Comparison of ENCODE assay signal across 22 mouse cellular contexts in the genomic region with DNA sequence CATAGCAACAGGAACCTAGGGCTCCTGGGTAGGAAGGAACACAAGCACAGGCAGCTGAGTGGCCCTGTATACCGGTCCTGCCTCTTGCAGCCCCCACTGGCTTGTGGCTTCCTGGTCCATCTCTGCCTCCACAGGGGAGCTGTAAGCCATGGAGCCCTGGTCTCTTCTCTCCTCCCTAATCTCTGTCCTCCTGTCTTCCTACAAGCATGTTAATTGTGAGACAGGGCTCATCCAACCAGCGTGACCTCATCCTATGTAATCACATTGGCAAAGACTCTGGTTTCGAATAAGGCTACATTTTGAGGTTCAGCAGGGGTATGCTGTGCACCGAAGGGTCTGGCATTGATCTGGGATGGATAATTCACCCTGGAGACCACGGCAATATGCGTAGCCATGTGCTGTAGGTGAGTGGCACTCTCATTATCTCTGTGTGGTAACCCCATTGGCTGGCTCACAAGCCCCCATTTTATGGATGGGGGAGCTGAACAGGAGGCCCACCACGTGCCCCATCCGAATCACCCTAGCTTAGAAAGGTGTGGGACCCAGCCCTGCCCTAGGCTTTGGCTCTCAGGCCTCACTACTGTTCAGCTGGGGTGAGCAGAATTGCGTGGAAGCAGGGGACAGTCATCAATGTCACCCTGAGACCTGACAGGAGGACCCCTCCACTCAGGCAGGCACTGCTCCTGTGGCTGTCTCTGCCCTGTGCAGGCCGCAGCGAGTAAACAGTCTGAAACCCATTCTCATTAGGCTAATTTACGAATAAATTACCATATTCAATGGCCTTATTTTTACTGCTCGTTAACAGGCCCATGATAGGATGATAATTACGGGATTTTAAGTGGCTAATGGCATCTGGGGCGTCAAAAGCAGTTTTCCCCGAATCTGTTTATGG. TPM values are rescaled to one million over a fixed set of nuclear protein-coding genes. Genes with fewer than 3 reads are reported as not detected.
DNase-seq lines count a peak whose midpoint lies in the region; ATAC-seq lines count a peak whose summit lies in the region.
"Had no signal": no experiment of that assay in that cellular context is flagged by ENCODE, and none has a peak within 500 bp of the region (broad histone marks: within the 10 kb centered on the region; RNA-seq: fewer than 3 reads in every experiment).

No protein-coding gene starts in this region.

- no peaks in the 10 kb centered on the region for H3K36me3 ChIP-seq in embryonic facial prominence, embryonic 14.5 days (ENCODE audit: control insufficient read depth, insufficient read depth, low read length)
- no peaks in the 10 kb centered on the region for H3K36me3 ChIP-seq in embryonic facial prominence, embryonic 10.5 days (replicated peaks)
- peaks cover 14% of the 10 kb centered on the region for H3K36me3 ChIP-seq in hindbrain, embryonic 10.5 days
- no peaks in the 10 kb centered on the region for H3K36me3 ChIP-seq in midbrain, embryonic 11.5 days (ENCODE audit: control insufficient read depth, insufficient read depth, low read length)
- no peaks in the 10 kb centered on the region for H3K36me3 ChIP-seq in neural tube, embryonic 15.5 days
- H3K36me3 ChIP-seq: heart, embryonic 15.5 days; limb, embryonic 15.5 days had no signal

- peaks cover 11% of the 10 kb centered on the region for H3K4me1 ChIP-seq in embryonic facial prominence, embryonic 14.5 days (ENCODE audit: control insufficient read depth, insufficient read depth, low read length)
- H3K4me1 ChIP-seq in embryonic facial prominence, embryonic 10.5 days: peaks cover 29% of the 10 kb centered on the region
- H3K4me1 ChIP-seq in hindbrain, embryonic 10.5 days (replicated peaks): peaks cover 40% of the 10 kb centered on the region
- peaks cover 23% of the 10 kb centered on the region for H3K4me1 ChIP-seq in midbrain, embryonic 11.5 days (ENCODE audit: control insufficient read depth, insufficient read depth, low read length)
- peaks cover 31% of the 10 kb centered on the region for H3K4me1 ChIP-seq in neural tube, embryonic 15.5 days

- H3K9me3 ChIP-seq in embryonic facial prominence, embryonic 14.5 days (ENCODE audit: control insufficient read depth, low read length): no peaks in the 10 kb centered on the region
- no peaks in the 10 kb centered on the region for H3K9me3 ChIP-seq in embryonic facial prominence, embryonic 10.5 days
- no peaks in the 10 kb centered on the region for H3K9me3 ChIP-seq in hindbrain, embryonic 10.5 days
- H3K9me3 ChIP-seq in midbrain, embryonic 11.5 days (ENCODE audit: control insufficient read depth, low read length): no peaks in the 10 kb centered on the region
- H3K9me3 ChIP-seq in neural tube, embryonic 15.5 days (replicated peaks): no peaks in the 10 kb centered on the region
- H3K9me3 ChIP-seq: heart, embryonic 15.5 days; limb, embryonic 15.5 days had no signal

- no peak overlapping the region for H3K9ac ChIP-seq in embryonic facial prominence, embryonic 14.5 days (ENCODE audit: low read depth, low read length)
- peak overlapping the region; percentile 27; the same call in 1 of the 2 replicates for H3K9ac ChIP-seq in midbrain, embryonic 11.5 days (ENCODE audit: low read length)
- H3K9ac ChIP-seq in neural tube, embryonic 15.5 days (replicated peaks): no peak overlapping the region
- H3K9ac ChIP-seq: heart, embryonic 15.5 days; limb, embryonic 15.5 days; liver, postnatal 0 days had no signal

- no peak for DNase-seq in embryonic facial prominence, embryonic 14.5 days (ENCODE audit: low spot score)
- DNase-seq in embryonic facial prominence, embryonic 10.5 days (ENCODE audit: low spot score): no peak
- no peak for DNase-seq in hindbrain, embryonic 10.5 days (ENCODE audit: low spot score)
- peak; percentile 86 for DNase-seq in midbrain, embryonic 11.5 days (ENCODE audit: low spot score, missing footprints)
- DNase-seq in lung, adult 18-20 months: no peak
- DNase-seq in layer of hippocampus, adult 18-20 months (ENCODE audit: low spot score in 2 of 2): no peak
- DNase-seq in natural killer cell, adult 2 months (ENCODE audit: low spot score in 2 of 2): no peak
- DNase-seq: adrenal gland, postnatal 25 days; cerebellum, adult 9-10 months; layer of hippocampus, adult 9-11 months; liver, postnatal 0 days; thymus, adult 18-20 months had no signal

- peak; percentile 31; the same call in 1 of the 2 replicates for ATAC-seq in embryonic facial prominence, embryonic 14.5 days (ENCODE audit: low read depth)
- peak; percentile 51 for ATAC-seq in midbrain, embryonic 11.5 days (ENCODE audit: low FRiP score)
- peak; percentile 37; the same call in 1 of the 2 replicates for ATAC-seq in neural tube, embryonic 15.5 days (ENCODE audit: low FRiP score)
- ATAC-seq: activated CD4-positive, CD25-positive, alpha-beta regulatory T cell, adult 4 months; liver, postnatal 0 days had no signal

- 44% methylated on average over 16 of the region's 16 CpGs for WGBS in embryonic facial prominence, embryonic 14.5 days
- 28% methylated on average over 16 of the region's 16 CpGs for WGBS in embryonic facial prominence, embryonic 10.5 days
- WGBS in hindbrain, embryonic 10.5 days: 27% methylated on average over 16 of the region's 16 CpGs
- 15% methylated on average over 16 of the region's 16 CpGs for WGBS in midbrain, embryonic 11.5 days
- 21% methylated on average over 16 of the region's 16 CpGs for WGBS in neural tube, embryonic 15.5 days

- H3K27ac ChIP-seq in embryonic facial prominence, embryonic 14.5 days (replicated peaks; ENCODE audit: low read depth, low read length): no peak overlapping the region
- no peak overlapping the region for H3K27ac ChIP-seq in embryonic facial prominence, embryonic 10.5 days (replicated peaks)
- peak overlapping the region; percentile 57; the same call in 1 of the 2 replicates for H3K27ac ChIP-seq in hindbrain, embryonic 10.5 days
- H3K27ac ChIP-seq in midbrain, embryonic 11.5 days (ENCODE audit: low read depth, low read length): no peak overlapping the region
- no peak overlapping the region for H3K27ac ChIP-seq in neural tube, embryonic 15.5 days (replicated peaks)
- H3K27ac ChIP-seq: heart, embryonic 15.5 days; kidney, postnatal 0 days; limb, embryonic 15.5 days had no signal

- H3K4me3 ChIP-seq in embryonic facial prominence, embryonic 14.5 days (ENCODE audit: low read depth, low read length): no peak overlapping the region
- H3K4me3 ChIP-seq in embryonic facial prominence, embryonic 10.5 days: no peak overlapping the region
- H3K4me3 ChIP-seq in hindbrain, embryonic 10.5 days: no peak overlapping the region
- H3K4me3 ChIP-seq in midbrain, embryonic 11.5 days (ENCODE audit: low read depth, low read length): no peak overlapping the region
- H3K4me3 ChIP-seq in neural tube, embryonic 15.5 days (replicated peaks): no peak overlapping the region
- H3K4me3 ChIP-seq: heart, embryonic 15.5 days; limb, embryonic 15.5 days; myocyte had no signal

- H3K27me3 ChIP-seq in embryonic facial prominence, embryonic 14.5 days (replicated peaks; ENCODE audit: control insufficient read depth, insufficient read depth, low read length): peaks cover 20% of the 10 kb centered on the region
- peaks cover 69% of the 10 kb centered on the region for H3K27me3 ChIP-seq in embryonic facial prominence, embryonic 10.5 days (replicated peaks; ENCODE audit: low read depth, poor library complexity, severe bottlenecking)
- H3K27me3 ChIP-seq in hindbrain, embryonic 10.5 days (ENCODE audit: insufficient read depth, poor library complexity, severe bottlenecking): peaks cover 68% of the 10 kb centered on the region
- peaks cover 28% of the 10 kb centered on the region for H3K27me3 ChIP-seq in midbrain, embryonic 11.5 days (ENCODE audit: control insufficient read depth, insufficient read depth, low read length)
- peaks cover 10% of the 10 kb centered on the region; the same call in 1 of the 2 replicates for H3K27me3 ChIP-seq in neural tube, embryonic 15.5 days (replicated peaks)

- no peak overlapping the region for H3K4me2 ChIP-seq in embryonic facial prominence, embryonic 14.5 days (ENCODE audit: low read depth, low read length)
- H3K4me2 ChIP-seq in midbrain, embryonic 11.5 days: no peak overlapping the region
- H3K4me2 ChIP-seq in neural tube, embryonic 15.5 days: no peak overlapping the region
- H3K4me2 ChIP-seq: heart, embryonic 15.5 days; limb, embryonic 15.5 days had no signal

RNA-seq across cellular contexts. Expression of a gene that starts 6.9 kb away (rescaled TPM):
- not detected in 2 replicates for polyA plus RNA-seq in embryonic facial prominence, embryonic 14.5 days (2014; fragmentation: Nextera tagmentation; extraction: Ambion mirVana)
- polyA plus RNA-seq in embryonic facial prominence, embryonic 10.5 days (2016; fragmentation: Nextera tagmentation; extraction: Ambion mirVana): not detected in 2 replicates
- polyA plus RNA-seq in hindbrain, embryonic 10.5 days (2016; fragmentation: Nextera tagmentation; extraction: Ambion mirVana): not detected in 2 replicates
- not detected in 2 replicates for polyA plus RNA-seq in midbrain, embryonic 11.5 days (2014; fragmentation: Nextera tagmentation; extraction: Ambion mirVana)
- polyA plus RNA-seq in neural tube, embryonic 15.5 days (2015; fragmentation: Nextera tagmentation; extraction: Ambion mirVana): not detected in 2 replicates
- not detected for total RNA-seq in layer of hippocampus, adult 18-20 months (2021)
- total RNA-seq: adrenal gland, postnatal 25 days; granulocyte monocyte progenitor cell, adult 5-6 weeks; left cerebral cortex, postnatal 10 days had no signal
- polyA plus RNA-seq: activated CD4-positive, CD25-positive, alpha-beta regulatory T cell, adult 4 months; heart, embryonic 15.5 days; intestine, embryonic 14.5 days; kidney, postnatal 0 days; limb, embryonic 15.5 days; liver, postnatal 0 days; myocyte; small intestine, adult 2 months had no signal
